Mouse (Mus musculus): ENCODE measurements around the gene Eif3a.

DNA sequence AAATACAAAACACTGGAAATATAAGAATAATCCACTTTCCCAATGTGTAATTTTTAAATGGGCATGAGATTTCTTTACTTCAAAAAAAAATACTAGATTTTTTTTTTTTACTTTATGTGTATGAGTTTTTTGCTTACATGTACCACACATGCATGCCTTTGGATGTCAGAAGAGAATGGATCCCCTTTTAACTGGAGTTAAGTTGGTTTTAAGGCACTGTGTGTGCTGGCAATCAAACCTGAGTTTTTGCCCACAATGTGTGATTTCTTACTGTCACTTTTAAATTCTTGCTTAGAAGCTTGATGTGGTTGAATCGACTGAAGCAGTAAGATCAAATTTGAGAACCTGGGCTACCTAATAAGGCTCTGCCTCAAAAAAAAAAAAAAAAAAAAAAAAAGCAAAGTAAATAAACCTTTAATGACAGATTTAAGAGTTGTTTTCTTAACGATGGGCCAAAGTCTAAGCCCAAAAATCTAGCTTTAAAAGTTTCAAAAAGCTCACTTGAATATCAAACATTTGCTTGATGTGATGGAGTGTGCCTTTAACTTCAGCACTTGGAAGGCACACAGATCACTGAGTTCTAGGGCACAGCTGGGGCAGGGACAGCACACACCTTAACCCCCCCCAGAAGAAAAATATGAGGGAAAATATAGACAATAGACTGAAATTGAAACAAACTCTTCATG, 2.9 kb downstream of the Eif3a start:
- TF ChIP-seq GATA1 (IDR thresholded peaks at IDR 0.05; ENCODE audit: borderline replicate concordance, low read length): no peak
- TF ChIP-seq FLI1 (IDR thresholded peaks at IDR 0.05; ENCODE audit: low read length): no peak
